Mouse (Mus musculus) adrenal gland, adult (tissue): ENCODE results near the gene Zfp36l2.

Experiments
- DNase-seq, 2 experiments: peaks; one replicate each; pipeline ENCODE4 v3.0.0; 2022 to 2023; ENCODE audit warnings: low spot score in 1 of 2; ENCODE audit not compliant: inconsistent age in 2 of 2

Zfp36l2 gene

DNA sequence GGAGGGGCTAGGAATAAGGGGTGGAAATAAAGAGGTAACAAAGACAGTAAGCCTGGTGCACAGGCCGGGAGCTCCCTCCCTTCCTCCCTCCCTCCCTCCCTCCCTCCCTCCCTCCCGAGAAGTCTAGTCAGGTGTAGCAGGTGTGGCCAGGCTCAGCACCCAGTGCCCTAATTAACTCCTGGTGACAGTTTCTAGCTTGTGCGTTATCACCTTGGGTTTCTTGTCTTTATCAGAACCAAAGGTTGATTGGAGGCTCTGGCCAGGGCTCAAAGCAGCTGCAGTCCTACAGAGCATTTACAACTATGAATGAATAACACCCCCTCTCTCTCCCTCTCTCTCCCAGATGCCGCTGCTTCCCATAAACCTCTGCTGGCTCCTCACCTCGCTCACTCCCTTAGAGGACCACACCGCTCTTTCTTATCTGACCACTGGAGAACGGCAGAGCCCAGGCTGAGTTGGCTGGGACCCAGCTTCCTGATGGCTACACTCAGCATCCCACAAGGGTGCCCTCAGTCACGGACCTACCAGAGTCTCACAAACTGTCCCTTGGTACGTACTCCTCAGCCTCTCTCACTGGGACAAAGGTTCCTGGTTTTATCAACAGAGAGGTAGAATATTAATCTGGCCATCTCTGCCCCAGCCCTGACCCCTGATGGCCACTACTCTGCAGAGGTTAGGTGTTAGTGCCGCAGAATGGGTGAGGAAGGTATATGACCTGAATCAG lies 50.9 kb downstream of the Zfp36l2 start:
- no peak for DNase-seq

GRCm38 (mm10) chr17:84136217-84136616 lies 51.5 kb downstream of the Zfp36l2 start:
- DNase-seq: no peak

DNA sequence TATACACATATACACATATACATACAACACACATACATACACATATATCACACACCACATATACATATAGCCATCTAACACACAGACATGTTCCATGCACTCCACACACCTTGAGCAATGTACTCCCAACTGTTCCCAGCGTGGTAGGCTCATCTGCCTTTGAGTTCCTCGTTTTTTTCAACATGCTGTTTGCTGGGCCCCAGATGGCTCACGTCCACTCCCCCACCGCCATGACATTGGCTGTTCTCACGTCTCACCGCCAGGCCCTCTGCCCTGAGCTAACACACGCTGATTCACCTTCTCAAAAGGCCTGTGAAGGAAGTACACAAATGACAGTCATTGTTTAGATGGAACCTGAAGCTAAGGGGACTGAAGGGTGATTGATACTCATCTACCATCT lies 52.5 kb downstream of the Zfp36l2 start:
- no peak for DNase-seq
